Mouse (Mus musculus) ES-Bruce4 (cell line): ENCODE results near the gene Nfib. TPM values are rescaled to one million over a fixed set of nuclear protein-coding genes. Genes with fewer than 3 reads are reported as not detected.

Source experiments
- H3K27ac ChIP-seq: 2 replicates; pipeline ENCODE4 v1.5.1; 2012; ENCODE audit warnings: low read length, inconsistent platforms; ENCODE audit not compliant: insufficient read depth
- H3K27me3 ChIP-seq: 2 replicates; pipeline ENCODE4 v1.6.1; 2012; ENCODE audit warnings: mild to moderate bottlenecking, low read length, inconsistent platforms; ENCODE audit not compliant: control insufficient read depth, poor library complexity, insufficient read depth, severe bottlenecking
- H3K36me3 ChIP-seq: 2 replicates; pipeline ENCODE4 v1.6.1; 2012; ENCODE audit warnings: inconsistent platforms, mild to moderate bottlenecking, low read length, moderate library complexity; ENCODE audit not compliant: control insufficient read depth, poor library complexity, insufficient read depth, severe bottlenecking
- H3K4me1 ChIP-seq: one replicate; pipeline ENCODE4 v1.8.1; 2011; ENCODE audit warnings: low read length; ENCODE audit not compliant: control insufficient read depth, insufficient read depth
- H3K4me3 ChIP-seq: 2 replicates; pipeline ENCODE4 v1.5.1; 2011; ENCODE audit warnings: low read depth, mild to moderate bottlenecking, low read length
- H3K9ac ChIP-seq: 2 replicates; pipeline ENCODE4 v1.6.1; 2012; ENCODE audit warnings: low read depth, mild to moderate bottlenecking, inconsistent platforms; ENCODE audit not compliant: poor library complexity, severe bottlenecking
- H3K9me3 ChIP-seq: replicated peaks from 2 replicates; pipeline ENCODE4 v1.6.1; 2012; ENCODE audit warnings: mild to moderate bottlenecking, low read length, inconsistent platforms; ENCODE audit not compliant: control insufficient read depth, poor library complexity, insufficient read depth, severe bottlenecking
- CTCF ChIP-seq: IDR thresholded peaks from one replicate; pipeline ENCODE4 v1.8.1; 2011; ENCODE audit warnings: low read depth, low read length
- EP300 ChIP-seq: IDR thresholded peaks from 2 replicates; pipeline ENCODE4 v1.6.1; 2011; ENCODE audit warnings: low read depth, low read length; ENCODE audit not compliant: insufficient read depth
- POLR2A ChIP-seq: IDR thresholded peaks from one replicate; pipeline ENCODE4 v1.8.1; 2011; ENCODE audit warnings: low read length; ENCODE audit not compliant: insufficient read depth
- polyA plus RNA-seq: library from polyadenylated mRNA; stranded (reverse); fragments of >200 nt; gene quantifications from 2 replicates; pipeline ENCODE4 v1.2.4, GENCODE M21; 2011; ENCODE audit warnings: low read depth; ENCODE audit not compliant: missing spikeins, insufficient read depth, insufficient read length

Nfib gene
- polyA plus RNA-seq, 1 experiment, result 4.6 TPM

- H3K9ac ChIP-seq, result no peak overlapping the region
- 0 out of 2 replicates have a peak, but pooled peaks cover 2% of the 10 kb centered on the region for H3K9me3 ChIP-seq
- no peak overlapping the region for H3K27ac ChIP-seq
- H3K36me3 ChIP-seq, result no peaks in the 10 kb centered on the region
- H3K4me1 ChIP-seq, result no peaks in the 10 kb centered on the region
- H3K27me3 ChIP-seq, result no peaks in the 10 kb centered on the region
- H3K4me3 ChIP-seq, result no peak overlapping the region
- TF ChIP-seq POLR2A (no peak), CTCF (no peak), EP300 (no peak)
Measured at GRCm38 (mm10) chr4:82730248-82730887, 24.8 kb upstream of the Nfib start.

GRCm38 (mm10) chr4:82724058-82724457 lies 18.5 kb upstream of the Nfib start:
- Histone ChIP-seq H3K9ac (no peak overlapping the region), H3K27ac (no peak overlapping the region), H3K4me3 (no peak overlapping the region), H3K4me1 (no peaks in the 10 kb centered on the region), H3K9me3 (0 out of 2 replicates have a peak, but pooled peaks cover 2% of the 10 kb centered on the region), H3K27me3 (no peaks in the 10 kb centered on the region), H3K36me3 (no peaks in the 10 kb centered on the region)
- TF ChIP-seq CTCF, result no peak

- Histone ChIP-seq H3K4me3 (no peak overlapping the region), H3K4me1 (no peaks in the 10 kb centered on the region), H3K27ac (no peak overlapping the region), H3K9me3 (no peaks in the 10 kb centered on the region), H3K27me3 (no peaks in the 10 kb centered on the region), H3K36me3 (no peaks in the 10 kb centered on the region), H3K9ac (no peak overlapping the region)
- TF ChIP-seq POLR2A (no peak), CTCF (no peak), EP300 (no peak)
Measured at GRCm38 (mm10) chr4:82723048-82723447, 17.5 kb upstream of the Nfib start.

GRCm38 (mm10) chr4:82715833-82716232 lies 10.3 kb upstream of the Nfib start:
- Histone ChIP-seq H3K27ac (no peak overlapping the region), H3K4me1 (no peaks in the 10 kb centered on the region), H3K9me3 (no peaks in the 10 kb centered on the region), H3K27me3 (no peaks in the 10 kb centered on the region), H3K36me3 (no peaks in the 10 kb centered on the region), H3K9ac (no peak overlapping the region), H3K4me3 (no peak overlapping the region)
- TF ChIP-seq CTCF (peak; percentile 19), POLR2A (no peak)

GRCm38 (mm10) chr4:82711611-82712295 lies 6.2 kb upstream of the Nfib start:
- TF ChIP-seq CTCF, result no peak
- TF ChIP-seq POLR2A, result no peak
- no peak for TF ChIP-seq EP300
- Histone ChIP-seq H3K9me3 (no peaks in the 10 kb centered on the region), H3K36me3 (no peaks in the 10 kb centered on the region)

GRCm38 (mm10) chr4:82709666-82710065 lies 4.1 kb upstream of the Nfib start:
- Histone ChIP-seq H3K27ac (no peak overlapping the region), H3K4me1 (no peaks in the 10 kb centered on the region)

More at GRCm38 (mm10) chr4:82711611-82712295, 6.2 kb upstream of the Nfib start:
- H3K4me1 ChIP-seq, result no peaks in the 10 kb centered on the region
- H3K9ac ChIP-seq, result no peak overlapping the region
- no peaks in the 10 kb centered on the region for H3K27me3 ChIP-seq
- H3K27ac ChIP-seq, result no peak overlapping the region
- H3K4me3 ChIP-seq, result no peak overlapping the region

More at GRCm38 (mm10) chr4:82709666-82710065, 4.1 kb upstream of the Nfib start:
- Histone ChIP-seq H3K36me3 (no peaks in the 10 kb centered on the region), H3K27me3 (no peaks in the 10 kb centered on the region), H3K9me3 (no peaks in the 10 kb centered on the region), H3K9ac (no peak overlapping the region), H3K4me3 (no peak overlapping the region)
- TF ChIP-seq EP300 (no peak), POLR2A (no peak), CTCF (no peak)
